In genomic region chrX:160765389-160766232, GRCm38 (mm10) we compare ENCODE assay signal across 8 mouse cellular contexts. TPM values are rescaled to one million over a fixed set of nuclear protein-coding genes. Genes with fewer than 3 reads are reported as not detected.
DNase-seq lines count a peak whose midpoint lies in the region; ATAC-seq lines count a peak whose summit lies in the region.

No protein-coding gene starts in this region.

- no peaks in the 10 kb centered on the region for H3K36me3 ChIP-seq in megakaryocyte, embryonic 14.5 days (replicated peaks; ENCODE audit: low read length)

- H3K9me3 ChIP-seq in megakaryocyte, embryonic 14.5 days = no peaks in the 10 kb centered on the region

- ATAC-seq in inflammation-experienced regulatory T-cells, adult 6 months = peak; percentile 93

- peak; percentile 93 to 97 for DNase-seq in adrenal gland, adult 18-20 months (ENCODE audit: low spot score in 2 of 2)
- DNase-seq in embryo, embryonic 10.5 days (ENCODE audit: low spot score) = peak; percentile 93
- DNase-seq in gastrocnemius, postnatal 14 days = peak; percentile 88
- peak; percentile 66 to 94 for DNase-seq in left cerebral cortex, adult 9 months (ENCODE audit: low spot score in 2 of 2)
- DNase-seq in right cerebral cortex, adult 2 months (ENCODE audit: low spot score in 2 of 2) = peak; percentile 93 to 97
- peak; percentile 90 for DNase-seq in urinary bladder, postnatal 14 days (ENCODE audit: low spot score)

- peaks cover 2% of the 10 kb centered on the region for H3K27me3 ChIP-seq in megakaryocyte, embryonic 14.5 days (replicated peaks)

- intact Hi-C loops in gastrocnemius, postnatal 14 days (cut with DNase I; ENCODE audit: low total_unique reads) = no loop called here

- H3K4me1 ChIP-seq in megakaryocyte, embryonic 14.5 days = peaks cover 3% of the 10 kb centered on the region; the same call in 1 of the 2 replicates

- H3K4me3 ChIP-seq in megakaryocyte, embryonic 14.5 days (replicated peaks) = peak overlapping the region; percentile 91

RNA-seq across cellular contexts. Expression of gene Rs1, which starts 2.2 kb away (rescaled TPM):
- total RNA-seq in adrenal gland, adult 18-20 months (2021) = not detected
- under 1 TPM; 0.08 to 0.09 TPM for total RNA-seq in gastrocnemius, postnatal 14 days (2021)
- not detected for polyA plus RNA-seq in inflammation-experienced regulatory T-cells, adult 6 months (2017; shearing (Covaris generic))
- polyA plus RNA-seq in megakaryocyte, embryonic 14.5 days (2012; ENCODE audit: insufficient read depth, low replicate concordance) = not detected in 2 replicates

RNA-seq across cellular contexts. Expression of gene Ppef1, which starts 30.0 kb away (rescaled TPM):
- total RNA-seq in adrenal gland, adult 18-20 months (2021) = not detected
- not detected for total RNA-seq in gastrocnemius, postnatal 14 days (2021)
- not detected for polyA plus RNA-seq in inflammation-experienced regulatory T-cells, adult 6 months (2017; shearing (Covaris generic))
- polyA plus RNA-seq in megakaryocyte, embryonic 14.5 days (2012; ENCODE audit: insufficient read depth, low replicate concordance) = not detected in 2 replicates

Comparison
In these comparisons a context has a peak if more than half of its experiments do, and no peak if none do; other contexts are left out.
1. Peak in every context shown above with its lines: DNase-seq, ATAC-seq and H3K4me3 ChIP-seq.